Mouse (Mus musculus): ENCODE data around the gene Pcyt2. TPM values are rescaled to one million over a fixed set of nuclear protein-coding genes. Genes with fewer than 3 reads are reported as not detected.

Pcyt2 gene
- total RNA-seq, 2 experiments from 2014 or later = 115 to 135 TPM

DNA sequence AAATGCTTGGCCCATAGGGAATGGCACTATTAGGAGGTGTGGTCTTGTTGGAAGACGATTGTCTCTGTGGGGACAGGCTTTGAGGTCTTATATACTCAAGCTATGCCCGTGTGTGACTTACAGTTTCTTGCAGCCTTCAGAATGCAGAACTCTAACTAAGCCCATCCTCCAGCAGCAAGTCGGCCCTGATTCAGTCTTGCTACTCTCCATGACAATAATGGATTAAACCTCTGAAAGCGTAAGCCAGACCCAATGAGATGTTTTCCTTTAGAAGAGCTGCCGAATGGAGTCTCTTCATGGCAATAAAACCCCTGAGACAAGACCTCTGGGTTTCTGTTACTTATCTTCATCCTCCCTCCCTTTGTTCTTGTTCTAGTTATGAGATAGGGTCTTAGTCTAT, 17.1 kb upstream of the Pcyt2 start:
- intact Hi-C loops (cut with DNase I) = no loop called here

DNA sequence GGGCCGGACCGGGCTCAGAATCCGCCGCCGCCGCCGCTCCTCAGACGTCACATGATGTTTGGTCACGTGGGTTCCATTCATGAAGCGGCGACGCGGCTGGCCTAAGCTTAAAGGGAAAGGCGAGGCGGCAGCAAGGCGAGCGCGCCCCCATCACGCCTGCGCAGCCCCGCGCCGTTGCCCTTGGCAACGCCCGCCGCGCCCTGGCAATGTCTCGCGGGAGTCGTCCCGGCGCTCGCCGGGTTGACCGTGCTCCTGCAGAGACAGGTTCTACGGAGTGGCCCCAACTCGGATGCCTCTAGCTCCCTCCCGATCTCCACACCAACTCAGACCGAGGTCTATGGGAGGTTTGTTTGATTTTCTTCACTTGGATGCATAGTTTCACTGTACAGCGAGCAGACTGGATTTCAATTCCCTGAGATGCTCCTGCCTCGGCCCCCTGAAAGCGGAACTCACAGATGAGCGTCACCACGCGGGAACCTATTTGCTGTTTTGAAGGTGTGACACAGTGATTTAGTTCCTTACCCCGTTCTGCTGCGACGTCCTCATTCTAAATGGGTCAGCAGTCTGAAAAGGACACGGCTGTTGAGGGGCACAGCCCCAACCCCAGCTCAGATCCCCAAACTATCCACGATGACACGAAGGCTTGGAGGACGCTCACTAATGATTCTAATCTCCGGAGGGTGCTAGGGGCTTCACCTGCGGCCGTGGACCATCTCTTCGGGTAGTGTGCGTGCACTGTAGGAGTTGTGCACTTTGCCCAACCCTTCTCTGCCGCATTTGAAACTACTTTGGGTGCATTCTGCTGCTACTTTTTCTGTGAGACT, 16.0 kb upstream of the Pcyt2 start, which contains the start of gene Mafg:
Gene Mafg (minus strand): TSS at position 81 of the 824 bp plus-strand sequence.
- intact Hi-C loops (cut with DNase I) = no loop called here
- DNase-seq (ENCODE audit: low spot score in 2 of 2) = peak; percentile 90 to 92

More for the DNA sequence above, 17.1 kb upstream of the Pcyt2 start:
- no peak for DNase-seq (ENCODE audit: low spot score in 2 of 2)

DNA sequence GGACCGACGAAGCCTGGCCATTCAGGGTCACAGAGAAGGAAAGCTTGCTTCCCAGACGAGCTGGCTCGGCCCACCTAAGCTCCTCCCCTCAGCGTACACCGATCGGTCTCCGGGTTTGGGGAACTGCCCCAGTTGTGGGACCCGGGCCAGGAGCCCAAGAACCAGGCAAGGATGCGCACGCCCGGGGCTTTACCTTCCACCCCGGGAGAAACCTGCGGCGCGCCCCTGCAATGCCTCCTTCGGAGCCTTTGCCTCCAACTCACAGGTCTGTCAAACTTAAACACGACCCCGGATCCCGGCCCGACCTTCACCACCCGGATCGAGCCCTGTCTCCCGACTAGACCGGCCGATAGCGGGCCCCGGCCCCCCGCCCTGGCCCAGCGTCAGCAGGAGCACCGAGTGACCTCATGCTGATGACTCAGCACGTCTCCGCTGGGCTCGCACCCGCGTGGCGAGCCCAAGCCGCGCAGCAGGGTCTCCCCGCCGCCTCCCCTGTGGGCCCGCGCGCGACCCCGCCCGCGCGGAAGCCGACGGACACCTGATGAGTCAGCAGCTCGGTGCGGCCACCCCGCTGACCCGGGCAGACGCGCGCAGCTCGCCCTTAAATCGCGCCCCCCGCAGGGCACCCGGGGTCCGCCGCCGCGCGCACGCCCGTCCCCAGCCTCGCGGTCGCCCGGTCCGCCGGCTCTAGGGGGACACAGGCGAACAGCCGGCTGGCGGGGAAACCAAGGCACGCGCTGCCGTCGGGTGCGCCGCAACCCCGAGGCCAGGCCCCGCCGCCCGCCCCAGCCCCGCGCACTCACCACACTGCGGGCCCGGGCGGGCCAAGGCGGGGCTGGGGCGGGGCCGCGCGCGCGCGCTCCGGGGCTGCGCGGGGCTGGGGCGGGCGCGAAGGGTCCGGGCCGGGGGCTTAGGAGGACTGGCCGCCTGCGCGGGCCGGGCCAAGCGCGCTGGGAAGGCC, 15.1 kb upstream of the Pcyt2 start:
- peak; percentile 64 to 69 for DNase-seq (ENCODE audit: low spot score in 2 of 2)
- intact Hi-C loops (cut with DNase I) = no loop called here

DNA sequence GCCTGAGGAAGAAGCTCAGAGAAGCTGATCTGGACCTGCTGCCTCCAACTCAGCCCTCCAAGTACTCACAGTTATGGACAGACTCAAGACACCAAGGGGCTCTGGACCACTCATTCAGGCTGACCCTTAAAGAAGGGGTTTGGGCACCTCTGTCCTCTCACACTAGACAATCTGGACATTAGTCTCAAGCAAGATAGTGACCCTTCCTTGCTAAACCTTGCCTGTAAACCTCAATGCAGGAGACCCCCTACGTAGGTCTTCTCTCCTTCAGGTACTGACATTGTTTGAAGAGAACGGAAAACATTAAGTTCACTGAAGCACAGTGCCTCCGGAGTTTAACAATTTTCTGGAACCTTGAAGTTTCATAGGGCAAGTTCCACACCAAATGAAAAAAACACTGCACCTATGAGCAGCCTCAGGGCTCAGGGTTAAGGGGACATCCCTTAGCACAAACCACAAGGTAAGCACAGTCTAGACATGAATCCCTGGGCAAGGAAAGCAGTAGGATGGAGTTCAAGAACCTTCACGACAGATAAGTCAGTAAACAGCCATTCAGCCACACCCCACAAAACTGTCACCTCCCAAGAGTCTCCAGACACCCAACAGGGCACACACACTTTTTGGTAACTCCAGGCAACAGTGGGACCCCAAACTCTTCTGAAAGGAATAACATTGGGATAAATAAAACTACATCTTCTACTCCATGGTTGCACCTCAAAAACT, 14.2 kb upstream of the Pcyt2 start:
- no peak for DNase-seq (ENCODE audit: low spot score in 2 of 2)
- intact Hi-C loops (cut with DNase I) = no loop called here

DNA sequence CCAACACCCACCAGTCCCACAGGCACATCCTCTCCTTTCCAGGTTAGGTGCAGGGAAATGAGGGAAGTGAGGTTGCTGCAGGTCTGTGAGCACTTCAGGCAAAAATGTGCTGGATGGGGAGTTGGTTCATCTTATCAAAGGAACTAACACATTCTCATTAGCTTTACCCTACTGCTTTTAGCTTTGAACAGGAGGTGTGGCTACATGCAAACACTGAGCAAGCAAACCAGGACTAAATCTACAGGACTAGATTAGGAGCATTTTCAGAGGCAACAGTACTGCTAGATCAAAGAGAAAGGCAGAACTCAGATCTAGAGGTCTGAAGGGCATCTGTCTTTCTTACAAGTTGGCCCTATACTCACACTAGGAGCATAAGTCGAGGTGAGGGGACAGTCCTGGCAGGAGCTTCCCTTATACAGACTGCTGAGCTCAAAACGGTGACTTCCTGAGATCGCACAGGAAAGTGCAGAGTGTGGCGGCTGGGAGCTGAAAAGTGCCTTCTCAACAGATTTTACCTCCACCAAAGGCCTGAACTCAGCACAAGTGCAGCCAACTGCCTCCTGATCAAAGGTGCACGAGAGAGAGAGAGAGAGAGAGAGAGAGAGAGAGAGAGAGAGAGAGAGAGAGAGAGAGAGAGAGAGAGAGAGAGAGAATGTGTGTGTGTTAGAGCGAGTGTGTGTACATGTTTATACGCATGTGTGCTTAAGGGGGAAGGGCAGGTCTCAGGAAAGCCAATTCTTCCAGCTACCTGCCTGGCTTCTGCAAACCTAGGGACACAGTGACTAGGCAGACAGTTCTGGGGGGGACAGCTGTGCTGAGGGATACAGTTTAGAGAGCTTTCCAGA, 13.4 kb upstream of the Pcyt2 start:
- intact Hi-C loops (cut with DNase I) = no loop called here
- DNase-seq (ENCODE audit: low spot score in 2 of 2) = no peak

DNA sequence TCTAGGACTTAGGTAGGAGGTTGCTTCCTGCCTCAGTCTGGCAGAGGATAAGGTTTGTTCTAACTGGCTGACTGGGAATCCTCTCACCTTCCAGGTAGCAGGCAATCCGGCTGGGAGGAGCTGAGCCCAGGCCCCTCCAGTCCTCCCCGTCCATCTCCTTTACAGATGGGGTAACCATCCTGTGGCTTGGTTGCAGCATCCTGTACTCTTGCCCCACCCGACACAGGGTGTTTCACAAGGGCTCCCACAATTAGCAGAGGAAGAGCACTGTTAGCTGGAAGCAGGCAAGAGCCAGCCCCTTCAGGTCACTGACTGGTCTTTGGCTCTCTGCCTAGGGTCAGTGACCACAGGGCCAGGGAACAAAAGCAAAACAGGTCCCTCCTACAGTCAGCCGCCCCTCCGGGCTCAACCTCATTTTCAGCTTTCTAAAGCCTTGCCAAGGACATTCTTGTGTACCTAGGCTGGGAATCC, 12.7 kb upstream of the Pcyt2 start:
- DNase-seq (ENCODE audit: low spot score in 2 of 2) = no peak
- intact Hi-C loops (cut with DNase I) = no loop called here

DNA sequence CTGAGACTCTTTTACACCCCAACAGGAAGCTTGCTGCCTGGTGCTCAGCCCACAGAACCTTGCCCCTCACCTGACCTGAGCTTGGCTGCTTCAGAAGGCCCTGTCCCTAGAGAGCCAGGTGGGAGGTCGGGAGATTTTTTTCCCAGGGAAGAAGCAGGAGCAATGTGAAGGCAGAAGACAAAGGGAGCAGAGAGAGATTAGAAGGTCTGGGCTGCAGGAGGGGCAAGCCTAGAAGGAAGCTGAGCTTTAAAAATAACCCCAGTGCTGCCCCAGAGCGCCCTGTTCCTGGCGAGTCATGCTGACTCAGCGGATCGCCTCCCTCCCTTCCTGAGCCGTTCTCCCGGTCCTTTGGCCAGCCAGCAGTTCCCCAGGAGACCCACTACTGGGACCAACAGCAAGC, 12.2 kb upstream of the Pcyt2 start:
- intact Hi-C loops (cut with DNase I) = no loop called here
- no peak for DNase-seq (ENCODE audit: low spot score in 2 of 2)

DNA sequence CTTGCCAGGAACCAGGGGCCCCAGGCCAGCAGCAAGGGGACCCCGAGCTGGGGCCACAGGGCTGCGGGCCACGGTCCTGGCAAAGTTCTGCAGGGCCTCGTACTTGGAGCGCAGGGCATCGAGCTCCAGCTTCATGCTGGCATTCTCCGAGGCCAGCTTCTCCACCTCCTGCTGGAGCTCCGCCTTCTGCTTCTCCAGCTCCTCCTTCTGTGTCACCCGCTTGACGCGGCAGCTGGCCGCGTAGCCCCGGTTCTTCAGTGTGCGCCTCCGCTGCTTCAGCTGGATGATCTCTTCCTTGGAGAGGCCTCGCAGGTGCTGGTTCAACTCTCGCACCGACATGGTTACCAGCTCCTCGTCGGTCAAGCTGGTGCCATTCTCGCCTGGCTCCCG, 11.6 kb upstream of the Pcyt2 start:
- intact Hi-C loops (cut with DNase I) = no loop called here
- no peak for DNase-seq (ENCODE audit: low spot score in 2 of 2)

DNA sequence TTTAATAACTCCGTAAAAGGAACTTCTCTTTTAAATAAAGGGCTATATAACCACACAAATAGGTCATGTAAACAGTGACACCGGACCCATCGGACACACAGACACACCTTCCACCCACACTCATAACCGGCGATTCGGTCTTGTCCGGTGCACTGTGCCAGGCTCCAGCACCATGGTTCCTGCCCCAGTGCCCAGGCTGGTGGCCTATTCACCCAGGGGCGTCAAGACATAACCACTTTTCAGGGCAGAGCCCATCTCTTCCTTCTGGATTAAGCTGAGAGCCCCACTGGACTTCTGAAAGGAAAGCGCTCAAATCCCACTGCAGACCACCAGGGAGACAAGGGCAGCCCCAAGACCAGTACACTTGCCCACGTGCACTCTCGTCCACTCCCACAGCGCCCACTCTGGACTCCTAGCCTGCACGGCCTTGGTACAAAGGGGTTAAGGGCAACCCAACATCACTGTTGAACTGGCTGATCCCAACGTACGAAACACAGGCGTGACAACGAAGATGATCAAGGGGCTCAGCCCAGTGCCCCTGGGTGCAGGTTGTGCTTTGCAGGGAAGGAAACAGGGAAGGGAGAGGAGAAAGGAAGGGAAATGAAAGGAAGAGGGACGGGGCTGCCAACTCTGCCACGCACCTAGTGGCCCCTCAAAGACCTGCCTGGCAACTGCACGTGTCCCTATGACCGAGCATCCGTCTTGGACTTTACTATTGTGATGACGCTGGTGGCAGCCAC, 11.0 kb upstream of the Pcyt2 start:
- DNase-seq (ENCODE audit: low spot score in 2 of 2) = no peak
- intact Hi-C loops (cut with DNase I) = no loop called here

DNA sequence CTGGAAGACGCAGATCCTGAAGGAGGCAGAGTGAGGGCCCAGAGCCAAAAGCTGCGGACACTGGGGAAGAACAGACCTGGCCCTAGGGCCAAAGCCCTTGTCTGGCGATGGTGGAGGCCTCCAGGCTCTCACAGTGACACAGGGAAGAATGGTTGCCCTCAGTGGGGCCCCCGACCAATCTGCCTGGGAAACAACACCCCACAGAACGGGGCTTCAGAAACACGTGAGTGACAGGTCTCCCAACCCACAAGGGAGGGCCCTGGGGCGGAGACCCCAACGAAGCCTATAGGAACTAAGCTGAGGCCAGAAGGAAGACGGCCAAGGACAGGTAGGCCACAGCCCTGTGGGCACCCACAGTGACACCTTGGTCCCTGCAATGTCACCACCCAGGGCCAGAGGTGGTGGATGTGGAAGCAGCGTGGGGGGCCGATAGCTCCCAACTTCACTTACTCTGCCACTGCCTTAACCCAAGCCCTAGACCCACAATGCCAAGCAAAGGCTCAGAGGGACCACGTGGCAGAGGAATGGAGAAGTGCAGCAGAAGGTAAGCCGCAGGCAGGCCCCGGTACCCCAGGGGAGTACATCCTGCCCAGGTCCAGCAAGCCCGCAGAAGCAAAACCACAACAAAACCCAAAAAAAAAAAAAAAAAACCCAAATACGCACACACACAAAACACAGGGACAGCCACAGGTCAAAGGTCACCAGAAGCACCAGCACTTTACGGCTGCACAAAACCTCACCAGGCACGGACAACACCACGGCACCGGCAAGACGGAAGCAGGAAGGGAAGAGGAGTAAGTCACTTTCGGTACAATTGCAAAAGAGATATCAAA, 9.9 kb upstream of the Pcyt2 start:
- no peak for DNase-seq (ENCODE audit: low spot score in 2 of 2)
- intact Hi-C loops (cut with DNase I) = no loop called here

DNA sequence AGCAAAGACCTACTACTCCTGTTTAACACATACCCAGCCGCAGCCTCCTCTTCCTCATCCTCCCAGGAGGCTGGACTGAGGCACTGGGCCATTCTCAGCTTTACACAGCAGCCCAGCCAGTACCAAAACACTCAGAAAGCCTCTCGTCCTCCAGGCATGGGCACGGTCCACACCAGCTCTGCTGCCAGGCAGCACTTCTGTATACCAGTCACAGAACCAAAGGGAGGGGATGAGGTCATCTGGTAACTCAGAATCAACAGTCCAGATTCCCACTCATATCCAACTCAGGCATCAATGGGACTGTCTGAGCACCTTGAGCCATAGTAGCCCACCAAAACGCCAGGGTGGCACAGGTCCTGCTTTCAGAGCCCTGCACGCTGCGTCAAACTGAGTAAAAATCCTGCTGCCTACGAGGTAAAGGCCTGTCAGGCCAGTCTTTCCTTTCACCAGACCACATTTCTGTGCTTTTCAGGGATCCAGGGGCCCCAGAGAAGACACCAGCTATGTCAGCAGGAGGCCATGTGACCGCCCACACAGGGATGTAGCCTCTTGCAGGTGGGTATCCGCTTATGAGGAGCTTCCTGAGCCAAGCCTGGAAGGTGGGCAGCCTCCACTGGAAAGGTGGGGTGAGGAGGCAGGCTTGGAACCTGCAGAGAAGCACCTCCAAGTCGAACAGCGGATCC, 9.2 kb upstream of the Pcyt2 start:
- no peak for DNase-seq (ENCODE audit: low spot score in 2 of 2)

DNA sequence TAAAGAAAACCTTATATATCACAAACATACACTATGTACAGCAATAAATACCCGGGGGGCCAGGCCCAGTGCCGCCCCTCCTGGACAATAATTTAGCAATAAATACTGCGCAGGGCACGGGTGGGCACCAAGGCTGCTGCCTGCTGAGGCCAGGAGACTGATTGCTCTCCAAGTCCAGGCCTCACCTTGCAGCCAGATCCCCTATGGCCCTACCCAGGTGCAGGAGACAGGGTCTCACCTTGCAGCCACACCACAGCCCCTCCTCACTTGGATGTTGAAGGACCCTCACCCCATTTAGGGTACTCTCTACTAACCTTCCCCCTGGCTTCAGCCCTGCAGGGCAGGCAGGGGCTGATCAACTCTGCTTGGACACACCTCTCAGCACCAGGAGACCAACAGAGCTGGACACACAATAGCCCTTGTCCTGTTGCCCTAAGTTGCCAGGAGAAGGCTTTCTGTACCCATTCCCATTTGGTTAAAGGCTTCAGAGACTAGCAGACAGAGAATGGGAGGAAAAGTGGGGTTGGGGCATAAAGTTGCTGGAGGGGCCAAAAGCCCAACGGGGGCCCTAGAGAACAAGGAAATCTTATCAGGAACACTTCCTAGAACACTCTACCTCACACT, 7.5 kb upstream of the Pcyt2 start, which contains the start of gene Sirt7:
Gene Sirt7 (minus strand): TSS at position 89 of the 624 bp plus-strand sequence.
- intact Hi-C loops (cut with DNase I) = loop anchor here (2.0 kb wide), 1 partner anchor 88 kb away; the partner anchor contains the start of genes Cenpx and Lrrc45
- no peak for DNase-seq (ENCODE audit: low spot score in 2 of 2)

More for the DNA sequence above, 9.2 kb upstream of the Pcyt2 start:
- intact Hi-C loops (cut with DNase I) = no loop called here

DNA sequence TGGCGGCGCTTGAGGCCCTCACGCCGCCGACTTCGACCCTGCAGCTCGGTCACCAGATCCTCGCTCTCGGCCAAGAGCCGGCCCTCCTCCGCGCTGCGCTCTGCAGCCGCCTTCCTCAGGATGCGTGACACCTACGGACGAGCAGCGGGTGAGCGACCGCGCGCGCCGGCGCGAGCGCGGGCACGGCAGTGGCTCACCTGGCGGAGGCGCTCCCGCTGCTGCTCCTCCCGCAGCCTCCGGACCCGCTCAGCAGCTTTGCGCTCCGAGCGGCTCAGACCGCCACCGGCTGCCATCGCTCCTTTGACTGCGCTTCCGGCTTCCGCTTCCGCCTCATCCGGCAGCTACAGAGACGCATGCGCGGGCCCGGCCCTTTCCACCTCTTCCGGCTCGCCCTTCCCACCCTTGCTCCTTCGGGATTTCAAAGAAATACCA, 7.0 kb upstream of the Pcyt2 start:
- peak; percentile 86 to 89 for DNase-seq (ENCODE audit: low spot score in 2 of 2)
- intact Hi-C loops (cut with DNase I) = loop anchor here (2.0 kb wide), 1 partner anchor 88 kb away; the partner anchor contains the start of genes Cenpx and Lrrc45

DNA sequence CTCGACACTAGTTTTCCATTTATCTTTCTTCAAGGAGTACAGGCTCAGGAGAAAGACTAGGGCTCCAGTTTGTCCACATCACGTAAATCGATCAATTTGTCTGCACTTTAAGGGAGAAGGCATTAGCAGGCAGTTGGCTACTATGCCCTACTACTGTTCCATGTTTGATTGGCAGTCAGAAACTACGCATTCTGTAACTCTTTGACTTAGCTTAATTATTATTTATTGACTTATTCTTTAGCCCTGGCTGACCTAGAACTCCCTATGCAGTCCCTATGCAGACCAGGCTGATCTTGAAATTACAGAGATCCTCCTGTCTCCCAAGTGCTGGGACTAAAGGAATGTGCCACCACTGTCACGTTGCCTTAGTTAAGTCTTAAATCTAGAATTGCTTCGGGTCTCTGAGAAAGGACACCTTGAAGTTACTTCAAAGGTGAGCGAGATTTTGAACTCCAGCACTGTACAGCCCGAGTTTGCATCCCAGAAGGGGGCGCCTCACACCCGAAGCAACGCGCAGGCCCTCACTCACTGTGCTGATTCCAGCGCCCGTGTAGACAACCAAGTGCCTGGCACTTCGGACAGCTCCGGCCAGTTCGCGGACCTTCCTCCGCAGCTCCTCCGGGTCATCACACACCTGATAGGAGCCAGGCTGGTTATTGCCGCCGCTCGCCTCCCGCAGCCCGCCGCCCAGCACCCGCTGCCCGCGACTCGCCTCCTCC, 6.4 kb upstream of the Pcyt2 start:
- peak in 1 of 2 experiments; percentile 56 for DNase-seq (ENCODE audit: low spot score in 2 of 2)
- intact Hi-C loops (cut with DNase I) = loop anchor here (2.0 kb wide), 1 partner anchor 89 kb away; the partner anchor contains the start of genes Cenpx and Lrrc45

DNA sequence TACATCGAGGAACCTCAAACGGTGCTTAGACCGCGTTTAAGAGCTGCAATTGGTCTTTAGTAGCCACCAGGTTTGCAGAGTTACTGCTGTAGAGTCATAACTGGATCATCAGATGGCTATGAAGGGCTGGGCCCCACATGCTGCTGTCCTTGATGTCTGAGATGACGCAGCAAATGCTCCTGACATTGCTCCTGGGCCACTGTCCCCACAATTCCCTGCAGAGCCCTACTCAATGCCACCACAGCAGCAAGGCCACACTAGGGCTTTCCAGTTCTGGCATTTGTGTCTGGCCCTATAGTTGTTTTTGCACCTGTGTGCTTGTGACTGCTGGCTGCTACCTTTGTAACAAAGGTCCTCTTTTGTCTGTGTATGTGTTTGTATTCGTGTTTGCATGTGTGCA, 5.1 kb upstream of the Pcyt2 start:
- DNase-seq (ENCODE audit: low spot score in 2 of 2) = no peak
- intact Hi-C loops (cut with DNase I) = no loop called here
